Mouse (Mus musculus) heart, embryonic 10.5 days (tissue): ENCODE measurements around the gene Eif2b2. TPM values are rescaled to one million over a fixed set of nuclear protein-coding genes. Genes with fewer than 3 reads are reported as not detected.

Experiments used
- DNase-seq: peaks from one replicate; pipeline ENCODE4 v3.0.0-alpha.2; 2017; ENCODE audit warnings: low spot score
- H3K27ac ChIP-seq: fragments of 300-500 bp; sonication (generic); 2 replicates; pipeline ENCODE4 v1.5.1; 2016; ENCODE audit warnings: mild to moderate bottlenecking
- H3K27me3 ChIP-seq: fragments of 300-500 bp; sonication (generic); 2 replicates; pipeline ENCODE4 v1.6.1; 2016; ENCODE audit warnings: mild to moderate bottlenecking; ENCODE audit not compliant: poor library complexity, insufficient read depth, severe bottlenecking
- H3K36me3 ChIP-seq: fragments of 300-500 bp; sonication (generic); 2 replicates; pipeline ENCODE4 v1.6.1; 2016; ENCODE audit warnings: mild to moderate bottlenecking, moderate library complexity
- H3K4me1 ChIP-seq: fragments of 300-500 bp; sonication (generic); 2 replicates; pipeline ENCODE4 v1.6.1; 2016; ENCODE audit warnings: mild to moderate bottlenecking
- H3K4me3 ChIP-seq: fragments of 300-500 bp; sonication (generic); 2 replicates; pipeline ENCODE4 v1.5.1; 2016; ENCODE audit warnings: mild to moderate bottlenecking, moderate library complexity
- H3K9me3 ChIP-seq: fragments of 300-500 bp; sonication (generic); 2 replicates; pipeline ENCODE4 v1.6.1; 2016; ENCODE audit warnings: mild to moderate bottlenecking, moderate library complexity
- WGBS: fragments of 180-500 bp; shearing (Covaris S2); methylation state at CpG from one replicate; pipeline ENCODE4 v1.1.7; 2016; 5-methylcytosine and 5-hydroxymethylcytosine counted together
- microRNA-seq: library from miRNA; unstranded; fragments of <30 nt; microRNA quantifications from one replicate; pipeline ENCODE4, GENCODE M21; 2017
- polyA plus RNA-seq: library from polyadenylated mRNA; unstranded; fragments of >200 nt; fragmentation: Nextera tagmentation; extraction: Ambion mirVana; gene quantifications from 2 replicates; pipeline ENCODE4 v1.2.1, GENCODE M21; 2016

Eif2b2 gene
- polyA plus RNA-seq, 1 experiment from 2014 or later = 91.3 TPM

GRCm38 (mm10) chr12:85269821-85270220, 50.5 kb downstream of the Eif2b2 start:
- H3K4me3 ChIP-seq = peak overlapping the region; percentile 69

GRCm38 (mm10) chr12:85270319-85270718, 51.0 kb downstream of the Eif2b2 start, which contains the start of gene Mlh3:
Mlh3 (minus strand) TSS chr12:85270599.
- no peaks in the 10 kb centered on the region for H3K9me3 ChIP-seq
- H3K4me1 ChIP-seq = 0 out of 2 replicates have a peak, but pooled peaks cover 9% of the 10 kb centered on the region
- peak; percentile 94 for DNase-seq
- H3K27me3 ChIP-seq = no peaks in the 10 kb centered on the region
- peak within 1 kb of the TSS; percentile 92 for H3K27ac ChIP-seq
- peak within 1 kb of the TSS; percentile 69 for H3K4me3 ChIP-seq
- 1% methylated on average over 35 of the region's 35 CpGs for WGBS
- peaks cover 9% of the 10 kb centered on the region for H3K36me3 ChIP-seq

More at GRCm38 (mm10) chr12:85269821-85270220, 50.5 kb downstream of the Eif2b2 start:
- Histone ChIP-seq H3K9me3 (no peaks in the 10 kb centered on the region), H3K36me3 (peaks cover 4% of the 10 kb centered on the region), H3K4me1 (0 out of 2 replicates have a peak, but pooled peaks cover 9% of the 10 kb centered on the region), H3K27me3 (no peaks in the 10 kb centered on the region), H3K27ac (peak overlapping the region; percentile 92)
- WGBS = 56% methylated on average over 3 of the region's 3 CpGs
- no peak for DNase-seq

DNA sequence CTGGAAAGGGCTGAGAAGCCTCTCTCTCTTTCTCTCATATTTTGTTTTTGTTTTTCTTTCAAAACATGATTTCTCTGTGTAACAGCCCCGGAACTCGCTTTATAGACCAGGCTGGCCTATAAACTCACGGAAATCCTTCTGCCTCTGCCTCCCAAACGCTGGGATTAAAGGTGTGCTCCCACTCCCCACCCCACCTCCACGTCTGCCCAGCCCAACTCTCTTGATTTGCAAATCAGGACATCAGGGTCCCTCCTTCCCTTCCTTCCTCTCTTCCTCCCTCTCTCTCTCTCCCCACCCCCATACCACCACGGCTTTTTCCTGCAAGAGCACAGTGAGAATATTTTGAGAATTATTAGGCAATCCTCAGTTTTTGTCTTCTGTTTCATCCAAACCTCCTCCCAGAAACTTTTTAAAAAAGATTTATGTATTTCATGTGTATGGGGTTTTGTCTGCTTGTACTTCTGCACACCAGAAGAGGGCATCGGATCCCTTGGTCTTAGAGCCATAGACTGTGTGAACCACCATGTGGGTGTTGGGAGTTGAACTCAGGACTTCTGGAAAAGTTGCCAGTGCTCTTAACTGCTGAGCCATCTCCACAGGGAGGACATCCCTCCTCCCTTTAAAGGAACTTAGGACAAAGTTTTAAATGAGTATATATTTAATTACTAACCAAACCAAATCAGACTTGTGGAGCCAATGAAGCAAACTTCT, 52.0 kb downstream of the Eif2b2 start:
- no peak overlapping the region for H3K4me3 ChIP-seq
- no peaks in the 10 kb centered on the region for H3K9me3 ChIP-seq
- 0 out of 2 replicates have a peak overlapping the region, but pooled peaks have one; percentile 92 for H3K27ac ChIP-seq
- WGBS = 73% methylated on average over 7 of the region's 7 CpGs
- 0 out of 2 replicates have a peak, but pooled peaks cover 9% of the 10 kb centered on the region for H3K4me1 ChIP-seq
- DNase-seq = no peak
- peaks cover 16% of the 10 kb centered on the region for H3K36me3 ChIP-seq
- H3K27me3 ChIP-seq = no peaks in the 10 kb centered on the region

DNA sequence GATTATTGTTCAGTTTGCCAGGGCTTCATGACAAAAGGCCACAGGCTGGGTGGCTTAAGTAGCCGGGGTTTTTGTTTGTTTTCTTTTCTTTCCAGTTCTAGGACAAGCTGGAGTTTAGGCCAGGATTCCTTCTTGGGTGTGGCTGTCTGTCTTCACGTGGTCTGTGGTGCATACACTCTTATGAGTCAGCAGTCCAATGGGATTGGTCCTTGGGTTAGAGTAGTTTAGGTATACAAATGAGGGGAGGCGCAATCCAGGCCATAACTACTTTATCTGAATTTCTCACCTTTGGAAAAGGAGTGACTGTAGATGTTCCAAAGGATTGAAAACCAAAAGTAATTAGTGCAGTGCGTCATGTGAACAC, 52.5 kb downstream of the Eif2b2 start:
- 70% methylated on average over 4 of the region's 4 CpGs for WGBS
- no peak for DNase-seq
- no peaks in the 10 kb centered on the region for H3K27me3 ChIP-seq
- H3K27ac ChIP-seq = no peak overlapping the region
- H3K4me3 ChIP-seq = no peak overlapping the region
- no peaks in the 10 kb centered on the region for H3K9me3 ChIP-seq
- peaks cover 17% of the 10 kb centered on the region for H3K36me3 ChIP-seq
- H3K4me1 ChIP-seq = 0 out of 2 replicates have a peak, but pooled peaks cover 9% of the 10 kb centered on the region

- H3K9me3 ChIP-seq = no peaks in the 10 kb centered on the region
- 56% methylated on average over 10 of the region's 10 CpGs for WGBS
- H3K4me1 ChIP-seq = 0 out of 2 replicates have a peak, but pooled peaks cover 9% of the 10 kb centered on the region
- no peaks in the 10 kb centered on the region for H3K27me3 ChIP-seq
- no peak overlapping the region for H3K4me3 ChIP-seq
- no peak for DNase-seq
- peak overlapping the region; percentile 52; the same call in 1 of the 2 replicates for H3K27ac ChIP-seq
- H3K36me3 ChIP-seq = peaks cover 20% of the 10 kb centered on the region
Observed at GRCm38 (mm10) chr12:85273508-85273907, 54.2 kb downstream of the Eif2b2 start.

Small RNA genes lying within 50 kb of the gene (microRNA-seq; reads per million reads assigned to microRNA genes)
- gene Mir6938 = not detected

Other genes with a start within 250 kb of the Eif2b2 start
- gene Fcf1, start 248.6 kb upstream of the Eif2b2 start, polyA plus RNA-seq = 106 and 142 TPM in 2 replicates
- 10.8 and 15.7 TPM in 2 replicates for gene Arel1, start 248.6 kb upstream of the Eif2b2 start, polyA plus RNA-seq
- 23.8 and 28.7 TPM in 2 replicates for gene Ylpm1, start 223.2 kb upstream of the Eif2b2 start, polyA plus RNA-seq
- 1.9 and 2.6 TPM in 2 replicates for gene Prox2, start 108.7 kb upstream of the Eif2b2 start, polyA plus RNA-seq
- 162 and 217 TPM in 2 replicates for gene Dlst, start 108.6 kb upstream of the Eif2b2 start, polyA plus RNA-seq
- gene Rps6kl1, start 68.2 kb upstream of the Eif2b2 start, polyA plus RNA-seq = 1.4 and 1.5 TPM in 2 replicates
- 9.3 and 13.6 TPM in 2 replicates for gene Pgf, start 41.7 kb upstream of the Eif2b2 start, polyA plus RNA-seq
- gene Mlh3, start 51.1 kb downstream of the Eif2b2 start, polyA plus RNA-seq = 6.8 and 7.0 TPM in 2 replicates
- 65.3 and 75.4 TPM in 2 replicates for gene Acyp1, start 69.0 kb downstream of the Eif2b2 start, polyA plus RNA-seq
- gene Zc2hc1c, start 69.1 kb downstream of the Eif2b2 start, polyA plus RNA-seq = 0.82 and 0.85 TPM in 2 replicates
- 24.3 and 24.6 TPM in 2 replicates for gene Nek9, start 119.9 kb downstream of the Eif2b2 start, polyA plus RNA-seq
- 308 and 314 TPM in 2 replicates for gene Tmed10, start 155.4 kb downstream of the Eif2b2 start, polyA plus RNA-seq